Mouse (Mus musculus) olfactory bulb, adult 2 months (tissue): ENCODE data around the gene Orm2.

Source experiments
- CTCF ChIP-seq: fragments of 200-500 bp; IDR thresholded peaks from 2 replicates; pipeline ENCODE4 v1.5.1; 2012; ENCODE audit warnings: low read depth, mild to moderate bottlenecking, low read length, moderate library complexity; ENCODE audit not compliant: insufficient read depth
- POLR2A ChIP-seq: fragments of 200-500 bp; IDR thresholded peaks from 2 replicates; pipeline ENCODE4 v1.6.1; 2012; ENCODE audit warnings: mild to moderate bottlenecking, low read depth, low read length, moderate library complexity; ENCODE audit not compliant: insufficient read depth

GRCm38 (mm10) chr4:63344295-63344694, 18.0 kb upstream of the Orm2 start, which contains the start of gene Orm1:
- no peak for TF ChIP-seq POLR2A
- TF ChIP-seq CTCF: no peak
